ENCODE assay signal across 21 mouse cellular contexts in the genomic region with DNA sequence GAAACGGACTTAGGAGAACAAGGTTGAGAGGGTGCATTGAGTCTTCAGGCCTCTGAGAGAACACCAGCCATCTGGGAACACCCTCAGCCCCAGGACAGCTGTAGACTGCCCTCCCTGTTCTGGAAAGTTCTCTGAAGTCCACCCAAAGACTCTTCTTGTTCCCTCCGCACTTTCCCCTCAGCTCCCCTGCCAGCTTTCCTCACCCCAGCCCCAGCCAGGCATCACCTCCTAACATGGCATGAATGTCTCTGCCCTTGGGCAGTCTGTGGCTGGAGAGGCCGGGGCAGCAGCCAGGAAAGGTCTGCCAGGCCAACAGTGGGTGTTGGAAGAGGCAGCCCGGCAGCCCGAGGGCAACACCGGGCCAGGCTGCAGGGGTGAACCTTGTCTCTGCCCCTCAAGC. TPM values are rescaled to one million over a fixed set of nuclear protein-coding genes. Genes with fewer than 3 reads are reported as not detected.
DNase-seq lines count a peak whose midpoint lies in the region; ATAC-seq and TF ChIP-seq lines count a peak whose summit lies in the region.
"Had no signal": no experiment of that assay in that cellular context is flagged by ENCODE, and none has a peak within 500 bp of the region (broad histone marks: within the 10 kb centered on the region; RNA-seq: fewer than 3 reads in every experiment).

No protein-coding gene starts in this region.

- H3K4me1 ChIP-seq in kidney, adult 2 months (ENCODE audit: control insufficient read depth, insufficient read depth, low read length) = peaks cover 23% of the 10 kb centered on the region
- 0 out of 2 replicates have a peak, but pooled peaks cover 8% of the 10 kb centered on the region for H3K4me1 ChIP-seq in kidney, embryonic 14.5 days (ENCODE audit: control insufficient read depth, insufficient read depth, low read length)

- no peaks in the 10 kb centered on the region for H3K27me3 ChIP-seq in kidney, adult 2 months (replicated peaks; ENCODE audit: control insufficient read depth, insufficient read depth, low read length)
- no peaks in the 10 kb centered on the region for H3K27me3 ChIP-seq in kidney, embryonic 14.5 days (ENCODE audit: control insufficient read depth, insufficient read depth, low read length)
- H3K27me3 ChIP-seq: lung, embryonic 15.5 days; neural tube, embryonic 15.5 days had no signal

- no peaks in the 10 kb centered on the region for H3K36me3 ChIP-seq in kidney, adult 2 months (ENCODE audit: control insufficient read depth, insufficient read depth, low read length)
- no peaks in the 10 kb centered on the region for H3K36me3 ChIP-seq in kidney, embryonic 14.5 days (ENCODE audit: control insufficient read depth, insufficient read depth, low read length)
- H3K36me3 ChIP-seq: liver, embryonic 12.5 days; lung, embryonic 15.5 days; neural tube, embryonic 15.5 days had no signal

- WGBS in kidney, adult 2 months = 38% methylated on average over 6 of the region's 6 CpGs
- WGBS in kidney, embryonic 14.5 days = 72% methylated on average over 6 of the region's 6 CpGs

- no peaks in the 10 kb centered on the region for H3K9me3 ChIP-seq in kidney, embryonic 14.5 days (ENCODE audit: control insufficient read depth, low read length)
- H3K9me3 ChIP-seq: liver, embryonic 12.5 days; lung, embryonic 15.5 days; neural tube, embryonic 15.5 days had no signal

- H3K9ac ChIP-seq in kidney, embryonic 14.5 days (ENCODE audit: low read depth, low read length) = no peak overlapping the region
- H3K9ac ChIP-seq: liver, embryonic 12.5 days; lung, embryonic 15.5 days; neural tube, embryonic 15.5 days had no signal

- peak overlapping the region; percentile 2; the same call in 1 of the 2 replicates for H3K27ac ChIP-seq in kidney, adult 2 months (ENCODE audit: insufficient read depth, low read depth, low read length)
- no peak overlapping the region for H3K27ac ChIP-seq in kidney, embryonic 14.5 days (ENCODE audit: low read depth, low read length)
- H3K27ac ChIP-seq: hindbrain, postnatal 0 days; liver, embryonic 12.5 days; lung, embryonic 15.5 days; macrophage; neural tube, embryonic 15.5 days had no signal

- no peak overlapping the region for H3K4me3 ChIP-seq in kidney, adult 2 months (ENCODE audit: insufficient read depth, low read depth, low read length)
- H3K4me3 ChIP-seq in kidney, embryonic 14.5 days (ENCODE audit: low read length) = no peak overlapping the region
- H3K4me3 ChIP-seq: liver, embryonic 12.5 days; lung, embryonic 15.5 days; myocyte; neural tube, embryonic 15.5 days had no signal

- no peak for ATAC-seq in kidney, embryonic 14.5 days (ENCODE audit: low FRiP score, low TSS enrichment)
- ATAC-seq: activated CD4-positive, CD25-positive, alpha-beta regulatory T cell, adult 4 months; forebrain, embryonic 14.5 days; hindbrain, postnatal 0 days; liver, embryonic 12.5 days had no signal

- TF ChIP-seq POLR2A in kidney, adult 2 months (IDR thresholded peaks at IDR 0.05; ENCODE audit: low read depth, low read length) = no peak

- intact Hi-C loops in heart, postnatal 25 days (cut with DNase I) = no loop called here

- no peak for TF ChIP-seq CTCF in kidney, adult 2 months (conservative IDR thresholded peaks at IDR 0.05; ENCODE audit: insufficient read depth, insufficient read length, low read depth, low read length)

- DNase-seq in adrenal gland, postnatal 14 days = peak; percentile 69
- no peak for DNase-seq in adrenal gland, postnatal 4 days (ENCODE audit: low spot score in 2 of 2)
- DNase-seq in kidney, adult 2 months = peak; percentile 64
- peak; percentile 39 for DNase-seq in adrenal gland, postnatal 25 days
- peak; percentile 45 for DNase-seq in heart, postnatal 25 days (ENCODE audit: low spot score)
- no peak for DNase-seq in right cerebral cortex, postnatal 36 days (ENCODE audit: low spot score in 2 of 2)
- DNase-seq in thymus, postnatal 14 days = no peak
- DNase-seq: cerebellum, adult 11-12 months; kidney, adult 11 months; midbrain, embryonic 14.5 days; right cerebral cortex, postnatal 4 days; thymus, postnatal 4 days had no signal

- H3K4me2 ChIP-seq in kidney, embryonic 14.5 days (replicated peaks; ENCODE audit: low read depth, low read length) = no peak overlapping the region
- H3K4me2 ChIP-seq: liver, embryonic 12.5 days; lung, embryonic 15.5 days; neural tube, embryonic 15.5 days had no signal

RNA-seq across cellular contexts. Expression of gene Alpl, which starts 27.4 kb away (rescaled TPM):
- total RNA-seq in adrenal gland, postnatal 14 days (2021) = 16.5 and 19.0 TPM in 2 replicates
- 10 to 100 TPM; 10.1 to 15.9 TPM for total RNA-seq in adrenal gland, postnatal 4 days (2021)
- polyA plus RNA-seq in kidney, adult 2 months (2012; rRNA removed) = 564 and 569 TPM in 2 replicates
- polyA plus RNA-seq in kidney, embryonic 14.5 days (2014; fragmentation: Nextera tagmentation; extraction: Ambion mirVana) = 5.9 and 10.2 TPM in 2 replicates
- 4.6 and 6.1 TPM in 2 replicates for total RNA-seq in adrenal gland, postnatal 25 days (2021)
- 10 to 100 TPM; 52.8 to 68.3 TPM for total RNA-seq in heart, postnatal 25 days (2021)
- polyA plus RNA-seq: macrophage had no signal

Comparison
In these comparisons a context has a peak if more than half of its experiments do, and no peak if none do; other contexts are left out.
1. DNase-seq: peak in adrenal gland, postnatal 14 days (single experiment), kidney, adult 2 months (single experiment), adrenal gland, postnatal 25 days (single experiment) and heart, postnatal 25 days (single experiment); none in adrenal gland, postnatal 4 days (0 of 2), right cerebral cortex, postnatal 36 days (0 of 2) and thymus, postnatal 14 days (single experiment).